Mouse (Mus musculus): ENCODE measurements around the gene Neurl1a.

- TF ChIP-seq CTCF (IDR thresholded peaks at IDR 0.05; ENCODE audit: borderline replicate concordance, insufficient read depth, low read depth, low read length): no peak
- TF ChIP-seq POLR2A (IDR thresholded peaks at IDR 0.05; ENCODE audit: borderline replicate concordance, insufficient read depth, low read length): no peak
Observed at GRCm38 (mm10) chr19:47203042-47203441, 24.4 kb downstream of the Neurl1a start.
